Mouse (Mus musculus): ENCODE results near the gene Parp2. TPM values are rescaled to one million over a fixed set of nuclear protein-coding genes. Genes with fewer than 3 reads are reported as not detected.
"Not testable (repeated sequence)": the region's sequence is repeated elsewhere in the genome, so short reads cannot be mapped to it uniquely, and the experiment has no call there.

The Parp2 gene
- polyA plus RNA-seq, 1 experiment: 16.3 TPM

- no peak for DNase-seq (ENCODE audit: low read depth, low spot score)
- 83% methylated on average over 2 of the region's 2 CpGs for WGBS
Measured at GRCm38 (mm10) chr14:50823240-50823639, 15.6 kb downstream of the Parp2 start.

- DNase-seq (ENCODE audit: low read depth, low spot score): no peak
- WGBS: 76% methylated on average over 9 of the region's 9 CpGs
Measured at GRCm38 (mm10) chr14:50824219-50824618, 16.6 kb downstream of the Parp2 start.

- 91% methylated on average over 4 of the region's 4 CpGs for WGBS
- DNase-seq (ENCODE audit: low read depth, low spot score): no peak
Measured at GRCm38 (mm10) chr14:50826579-50826978, 18.9 kb downstream of the Parp2 start.

- no peak for DNase-seq (ENCODE audit: low read depth, low spot score)
- 62% methylated on average over 3 of the region's 3 CpGs for WGBS
Measured at GRCm38 (mm10) chr14:50829878-50830277, 22.2 kb downstream of the Parp2 start.

- WGBS: 75% methylated on average over 10 of the region's 10 CpGs
Measured at GRCm38 (mm10) chr14:50833964-50834363, 26.3 kb downstream of the Parp2 start.

GRCm38 (mm10) chr14:50834435-50834834 lies 26.8 kb downstream of the Parp2 start:
- 53% methylated on average over 2 of the region's 2 CpGs for WGBS
- no peak for DNase-seq (ENCODE audit: low read depth, low spot score)

More at GRCm38 (mm10) chr14:50833964-50834363, 26.3 kb downstream of the Parp2 start:
- no peak for DNase-seq (ENCODE audit: low read depth, low spot score)

GRCm38 (mm10) chr14:50837236-50837635 lies 29.6 kb downstream of the Parp2 start:
- WGBS: 77% methylated on average over 6 of the region's 6 CpGs

GRCm38 (mm10) chr14:50855788-50856187 lies 48.1 kb downstream of the Parp2 start:
- DNase-seq (ENCODE audit: low read depth, low spot score): peak; percentile 79
- 28% methylated on average over 5 of the region's 5 CpGs for WGBS

More at GRCm38 (mm10) chr14:50837236-50837635, 29.6 kb downstream of the Parp2 start:
- no peak for DNase-seq (ENCODE audit: low read depth, low spot score)

GRCm38 (mm10) chr14:50862641-50863040 lies 55.0 kb downstream of the Parp2 start:
- 93% methylated on average over 10 of the region's 10 CpGs for WGBS
- no peak for DNase-seq (ENCODE audit: low read depth, low spot score)

- DNase-seq (ENCODE audit: low read depth, low spot score): not testable (repeated sequence)
Measured at GRCm38 (mm10) chr14:50865005-50865404, 57.4 kb downstream of the Parp2 start.

- WGBS: 79% methylated on average over 3 of the region's 3 CpGs
Measured at GRCm38 (mm10) chr14:50866966-50867365, 59.3 kb downstream of the Parp2 start.

GRCm38 (mm10) chr14:50868211-50868610 lies 60.6 kb downstream of the Parp2 start:
- 83% methylated on average over 4 of the region's 4 CpGs for WGBS
- DNase-seq (ENCODE audit: low read depth, low spot score): no peak

More at GRCm38 (mm10) chr14:50866966-50867365, 59.3 kb downstream of the Parp2 start:
- no peak for DNase-seq (ENCODE audit: low read depth, low spot score)

- WGBS: 90% methylated on average over 5 of the region's 5 CpGs
- no peak for DNase-seq (ENCODE audit: low read depth, low spot score)
Measured at GRCm38 (mm10) chr14:50868656-50869055, 61.0 kb downstream of the Parp2 start.

GRCm38 (mm10) chr14:50869889-50870804 lies 62.5 kb downstream of the Parp2 start, which contains the start of gene Tep1:
Gene Tep1, minus strand, starts transcription at chr14:50870560.
- 3% methylated on average over 32 of the region's 32 CpGs for WGBS

GRCm38 (mm10) chr14:50870805-50871143 lies 63.1 kb downstream of the Parp2 start:
- WGBS: 18% methylated on average over 5 of the region's 5 CpGs
- no peak for DNase-seq (ENCODE audit: low read depth, low spot score)

More at GRCm38 (mm10) chr14:50869889-50870804, 62.5 kb downstream of the Parp2 start, which contains the start of gene Tep1:
- DNase-seq (ENCODE audit: low read depth, low spot score): no peak

Other genes with a start within 250 kb of the Parp2 start
- not detected in 2 replicates for gene Olfr744, start 193.0 kb upstream of the Parp2 start, polyA plus RNA-seq (2012; rRNA removed)
- gene Olfr745, start 168.5 kb upstream of the Parp2 start, polyA plus RNA-seq (2012; rRNA removed): not detected in 2 replicates
- not detected in 2 replicates for gene Olfr746, start 160.8 kb upstream of the Parp2 start, polyA plus RNA-seq (2012; rRNA removed)
- gene Olfr747, start 114.6 kb upstream of the Parp2 start, polyA plus RNA-seq (2012; rRNA removed): not detected in 2 replicates
- not detected in 2 replicates for gene Olfr748, start 100.5 kb upstream of the Parp2 start, polyA plus RNA-seq (2012; rRNA removed)
- not detected in 2 replicates for gene Olfr749, start 62.7 kb upstream of the Parp2 start, polyA plus RNA-seq (2012; rRNA removed)
- gene Ttc5, start 22.3 kb upstream of the Parp2 start, polyA plus RNA-seq (2012; rRNA removed): 21.7 and 25.6 TPM in 2 replicates
- not detected in 2 replicates for gene Ccnb1ip1, start 109 bp upstream of the Parp2 start, polyA plus RNA-seq (2012; rRNA removed)
- gene Tep1, start 62.7 kb downstream of the Parp2 start, polyA plus RNA-seq (2012; rRNA removed): 68.7 and 104 TPM in 2 replicates
- 0.71 and 2.3 TPM in 2 replicates for gene Klhl33, start 89.7 kb downstream of the Parp2 start, polyA plus RNA-seq (2012; rRNA removed)
- 57.4 and 75.0 TPM in 2 replicates for gene Osgep, start 117.1 kb downstream of the Parp2 start, polyA plus RNA-seq (2012; rRNA removed)
- 36.0 and 49.2 TPM in 2 replicates for gene Apex1, start 117.1 kb downstream of the Parp2 start, polyA plus RNA-seq (2012; rRNA removed)
- 52.3 and 65.7 TPM in 2 replicates for gene Pip4p1, start 123.0 kb downstream of the Parp2 start, polyA plus RNA-seq (2012; rRNA removed)
- 143 and 173 TPM in 2 replicates for gene Pnp, start 123.2 kb downstream of the Parp2 start, polyA plus RNA-seq (2012; rRNA removed)
- 68.3 and 107 TPM in 2 replicates for gene Gm49342, start 136.7 kb downstream of the Parp2 start, polyA plus RNA-seq (2012; rRNA removed)
- gene Pnp2, start 148.2 kb downstream of the Parp2 start, polyA plus RNA-seq (2012; rRNA removed): 104 and 150 TPM in 2 replicates
- 0.11 and 0.23 TPM in 2 replicates for gene Rnase10, start 199.9 kb downstream of the Parp2 start, polyA plus RNA-seq (2012; rRNA removed)
- not detected in 2 replicates for gene Rnase9, start 234.0 kb downstream of the Parp2 start, polyA plus RNA-seq (2012; rRNA removed)
- not detected in 2 replicates for gene Rnase11, start 242.3 kb downstream of the Parp2 start, polyA plus RNA-seq (2012; rRNA removed)
- 0.86 and 1.0 TPM in 2 replicates for gene Rnase12, start 249.8 kb downstream of the Parp2 start, polyA plus RNA-seq (2012; rRNA removed)

Data from large intestine, adult 2 months (tissue).